In the genomic region with DNA sequence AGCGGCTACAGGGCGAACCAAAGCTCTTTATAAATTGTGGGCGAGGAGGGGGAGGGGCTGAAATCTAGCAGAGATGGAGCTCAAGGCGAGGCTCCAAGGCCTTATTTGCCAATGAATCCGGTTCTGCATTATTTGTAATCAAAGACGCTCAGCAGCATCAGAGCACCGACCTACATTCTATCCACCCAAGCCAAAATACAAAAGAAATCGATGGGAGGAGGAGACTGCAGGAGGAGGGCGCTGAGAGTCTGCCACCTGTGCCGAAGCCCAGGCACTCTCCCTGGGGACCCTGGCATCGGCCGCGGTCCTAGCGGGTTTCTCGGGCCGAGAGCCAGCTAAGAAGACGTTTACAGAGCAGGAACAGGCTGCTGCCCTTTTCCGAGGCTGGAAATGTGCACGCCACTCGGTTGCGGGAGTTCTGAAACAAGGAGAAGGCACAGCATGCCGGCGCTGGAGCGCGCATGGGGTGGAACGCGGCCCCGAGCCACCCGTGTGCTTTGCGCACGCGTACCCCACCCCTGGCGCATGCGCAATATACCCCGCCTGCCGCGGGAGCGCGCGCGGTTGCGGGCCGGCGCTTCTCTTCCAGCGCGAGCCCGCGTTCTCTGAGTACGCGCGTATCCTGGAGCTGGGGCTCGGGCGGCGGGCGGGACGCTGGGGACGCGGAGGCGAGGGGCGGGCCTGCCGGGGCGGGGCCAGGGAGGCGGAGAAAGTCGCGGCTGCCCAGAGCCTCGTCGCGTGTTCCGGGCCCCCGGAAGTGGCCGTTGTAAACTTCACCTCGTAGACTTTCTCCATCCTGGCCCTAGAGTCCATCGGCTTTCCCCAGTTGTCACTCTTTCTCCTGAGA, we compare ENCODE assay signal across 8 mouse cellular contexts. TPM values are rescaled to one million over a fixed set of nuclear protein-coding genes. Genes with fewer than 3 reads are reported as not detected.
DNase-seq lines count a peak whose midpoint lies in the region; ATAC-seq lines count a peak whose summit lies in the region.

Gene Ccdc171, plus strand, starts transcription at position 703 of the 847 bp plus-strand sequence.

- H3K79me2 ChIP-seq in macrophage (ENCODE audit: inconsistent target): no peaks in the 10 kb centered on the region

- no peaks in the 10 kb centered on the region for H3K36me3 ChIP-seq in hindbrain, embryonic 16.5 days (ENCODE audit: control insufficient read depth, insufficient read depth, low read length)
- no peaks in the 10 kb centered on the region for H3K36me3 ChIP-seq in macrophage (ENCODE audit: inconsistent target)

- peaks cover 12% of the 10 kb centered on the region for H3K4me1 ChIP-seq in hindbrain, embryonic 16.5 days (ENCODE audit: control insufficient read depth, insufficient read depth, low read depth, low read length)

- peak within 1 kb of the TSS; percentile 100 for H3K27ac ChIP-seq in hindbrain, embryonic 16.5 days (ENCODE audit: low read depth, low read length)
- H3K27ac ChIP-seq in macrophage: peak within 1 kb of the TSS; percentile 38; the same call in 1 of the 2 replicates

- H3K4me2 ChIP-seq in hindbrain, embryonic 16.5 days (ENCODE audit: low read length): peak within 1 kb of the TSS; percentile 93

- peak within 1 kb of the TSS; percentile 92 for H3K9ac ChIP-seq in hindbrain, embryonic 16.5 days (ENCODE audit: low read depth, low read length)

- peak; percentile 97 for ATAC-seq in hindbrain, embryonic 16.5 days

- peak within 1 kb of the TSS; percentile 84 for H3K4me3 ChIP-seq in hindbrain, embryonic 16.5 days (ENCODE audit: low read length)
- peak within 1 kb of the TSS; percentile 69 for H3K4me3 ChIP-seq in macrophage (ENCODE audit: inconsistent target)

- H3K27me3 ChIP-seq in hindbrain, embryonic 16.5 days (replicated peaks; ENCODE audit: control insufficient read depth, insufficient read depth, low read length): no peaks in the 10 kb centered on the region

- DNase-seq in R1 (ENCODE audit: low read depth, low spot score): peak; percentile 96
- peak; percentile 94 to 97 for DNase-seq in cerebellum, postnatal 25 days
- peak; percentile 89 to 94 for DNase-seq in frontal cortex, postnatal 36 days (ENCODE audit: low spot score in 2 of 2)
- DNase-seq in left cerebral cortex, adult 18-20 months (ENCODE audit: low spot score in 2 of 2): peak; percentile 90 to 94
- DNase-seq in right cerebral cortex, adult 18-20 months: peak; percentile 95
- DNase-seq in urinary bladder, postnatal 10 days (ENCODE audit: low spot score): peak; percentile 69

- WGBS in hindbrain, embryonic 16.5 days: 0% methylated on average over 69 of the region's 73 CpGs
- under 1% methylated on average over 71 of the region's 73 CpGs for WGBS in macrophage (ENCODE audit: missing documents)

- no peaks in the 10 kb centered on the region for H3K9me3 ChIP-seq in hindbrain, embryonic 16.5 days (ENCODE audit: control insufficient read depth, low read length)

RNA-seq across cellular contexts. Expression of gene Ccdc171, which starts in this region (rescaled TPM):
- polyA plus RNA-seq in hindbrain, embryonic 16.5 days (2015; fragmentation: Nextera tagmentation; extraction: Ambion mirVana): 3.3 and 3.7 TPM in 2 replicates
- total RNA-seq in left cerebral cortex, adult 18-20 months (2021): 1 to 10 TPM; 4.9 to 5.8 TPM
- 10 to 100 TPM in 25 of 26 experiments, 1 to 10 TPM in 1; 8.9 to 59.2 (median 41.3) TPM for total RNA-seq in macrophage (2018; cell fraction: chromatin; rRNA removed)
- 1 to 10 TPM; 1.3 to 4.0 (median 2.0) TPM for total RNA-seq in macrophage (2018; cell fraction: cytosol; rRNA removed)
- total RNA-seq in macrophage (2018; cell fraction: nucleus; rRNA removed): 10 to 100 TPM in 19 of 26 experiments, 1 to 10 TPM in 7; 5.0 to 29.8 (median 15.7) TPM
- 1.1 to 1.3 TPM (median 1.2 TPM) in 3 replicates for polyA plus RNA-seq in macrophage (2018)

Comparison
In these comparisons a context has a peak if more than half of its experiments do, and no peak if none do; other contexts are left out.
1. Peak in every context shown above with its lines: DNase-seq, ATAC-seq, H3K4me3 ChIP-seq and H3K27ac ChIP-seq.